Mouse (Mus musculus) heart, adult 9 months (tissue): ENCODE measurements around the gene Net1.
"Not testable (repeated sequence)": the region's sequence is repeated elsewhere in the genome, so short reads cannot be mapped to it uniquely, and the experiment has no call there.

Experiments
- DNase-seq, 2 experiments: peaks; one replicate each; pipeline ENCODE4 v3.0.0; 2022; ENCODE audit warnings: low spot score in 2 of 2

Gene Net1

DNA sequence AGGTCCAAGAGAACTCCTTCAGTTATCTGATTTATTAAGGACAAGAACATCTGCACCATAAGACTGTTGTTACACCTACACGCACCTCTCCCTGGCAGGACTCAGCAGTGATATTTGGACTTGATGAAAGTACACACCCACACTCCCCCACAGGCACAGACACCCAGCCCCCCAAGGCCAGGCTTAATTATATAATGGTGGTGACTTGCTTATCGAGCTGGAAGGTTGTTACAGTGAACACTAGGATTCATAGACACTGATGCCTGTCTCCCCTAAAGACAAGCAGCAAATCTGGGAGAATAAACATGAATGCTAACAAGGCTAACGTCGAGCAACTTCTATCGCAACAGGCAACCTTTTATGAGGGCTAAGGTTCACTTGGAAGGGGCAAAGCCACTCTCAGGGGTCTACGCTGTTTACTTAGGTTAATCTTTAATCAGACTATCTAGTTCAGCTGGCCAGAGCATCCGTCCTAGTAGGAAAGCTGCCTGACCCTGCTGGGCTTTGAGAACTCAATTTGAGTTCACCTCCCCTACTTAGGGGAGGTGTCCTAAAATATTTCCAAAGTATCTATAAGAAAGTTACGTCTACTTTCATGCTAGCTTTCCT is 26.4 kb downstream of the Net1 start:
- no peak for DNase-seq

DNA sequence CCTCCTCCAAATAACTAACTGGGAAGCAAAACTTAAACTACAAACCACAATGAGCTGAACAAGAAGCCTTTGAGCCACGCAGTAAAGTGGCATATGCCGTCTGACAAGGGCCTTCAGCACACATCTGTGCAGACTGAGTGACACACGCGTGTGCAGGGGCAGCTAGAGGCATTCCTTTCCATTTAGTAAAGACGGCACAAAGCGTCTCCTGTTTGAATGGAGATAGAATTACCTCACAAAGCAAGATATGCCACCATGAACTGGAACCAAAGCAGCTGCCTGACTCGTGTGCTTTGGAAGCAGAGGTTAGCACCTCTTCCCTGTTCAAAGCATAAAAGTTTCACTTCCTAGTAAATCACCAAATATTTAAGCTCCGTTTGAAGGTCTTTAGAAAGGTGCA is 28.0 kb downstream of the Net1 start:
- DNase-seq, result no peak

GRCm38 (mm10) chr13:3889111-3889510 is 28.9 kb downstream of the Net1 start:
- no peak for DNase-seq

DNA sequence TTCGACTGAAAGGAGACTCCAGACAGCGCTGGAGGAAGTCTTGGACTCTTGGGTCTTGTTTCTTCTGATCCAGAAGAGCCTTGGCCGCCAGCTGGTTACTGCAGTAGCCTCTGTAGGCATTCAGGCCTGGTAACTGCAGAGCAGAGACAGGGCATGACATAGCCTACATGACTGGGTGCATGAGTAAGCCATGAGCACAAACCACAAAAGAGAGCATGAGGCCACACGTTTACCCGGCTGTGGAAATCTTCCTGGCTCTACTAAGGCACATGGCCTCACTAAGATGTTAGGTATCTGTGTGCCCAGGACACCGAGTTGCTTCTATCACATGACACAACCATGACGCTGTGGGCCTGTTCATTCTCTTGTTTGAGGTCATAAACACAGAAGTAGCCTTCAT is 31.4 kb downstream of the Net1 start:
- DNase-seq, result no peak

DNA sequence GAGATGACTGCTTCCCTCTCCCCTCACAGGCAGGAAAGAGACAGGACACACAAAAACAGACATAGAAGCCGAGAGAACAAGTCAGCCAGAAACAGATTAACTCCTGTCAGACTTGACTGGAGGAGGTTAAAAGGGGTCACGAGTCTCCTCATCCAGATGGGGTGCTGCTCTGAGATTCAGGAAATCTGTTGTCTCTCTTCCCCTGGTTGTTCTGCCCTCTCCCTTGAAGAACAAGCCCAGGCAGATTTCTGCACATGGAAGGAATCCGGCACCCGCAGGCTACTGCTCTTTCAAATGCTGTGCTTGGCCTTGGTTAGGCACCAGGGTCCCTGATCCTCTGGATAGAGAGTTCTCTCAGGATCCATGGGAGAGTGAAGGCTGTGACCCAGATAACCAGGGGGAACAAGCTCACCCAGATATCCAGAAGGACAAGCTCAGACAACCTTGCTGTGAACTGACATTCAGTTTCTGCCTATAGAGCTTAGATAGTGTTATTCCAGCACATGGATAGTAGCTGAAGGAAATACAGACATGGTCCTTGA is 40.3 kb downstream of the Net1 start:
- no peak for DNase-seq

DNA sequence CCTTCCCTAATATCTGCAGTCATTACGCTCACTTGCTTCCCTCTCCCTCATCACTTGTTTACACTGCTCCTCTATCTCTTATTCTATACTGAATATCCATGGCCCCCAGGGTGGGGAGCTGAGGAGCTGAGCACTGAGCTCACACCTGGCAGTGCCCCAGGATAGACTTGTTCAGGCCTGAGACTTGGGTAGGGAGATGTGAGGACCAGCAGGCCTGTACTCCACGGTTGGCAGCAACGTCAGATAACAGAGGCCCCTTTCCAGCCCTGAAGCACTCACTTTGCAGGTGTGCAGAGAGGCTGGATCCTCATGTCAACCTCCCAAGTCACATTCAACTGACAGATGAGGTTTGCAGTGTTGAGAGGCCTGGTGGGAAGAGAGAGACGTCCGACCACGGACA is 40.8 kb downstream of the Net1 start:
- DNase-seq, result no peak

DNA sequence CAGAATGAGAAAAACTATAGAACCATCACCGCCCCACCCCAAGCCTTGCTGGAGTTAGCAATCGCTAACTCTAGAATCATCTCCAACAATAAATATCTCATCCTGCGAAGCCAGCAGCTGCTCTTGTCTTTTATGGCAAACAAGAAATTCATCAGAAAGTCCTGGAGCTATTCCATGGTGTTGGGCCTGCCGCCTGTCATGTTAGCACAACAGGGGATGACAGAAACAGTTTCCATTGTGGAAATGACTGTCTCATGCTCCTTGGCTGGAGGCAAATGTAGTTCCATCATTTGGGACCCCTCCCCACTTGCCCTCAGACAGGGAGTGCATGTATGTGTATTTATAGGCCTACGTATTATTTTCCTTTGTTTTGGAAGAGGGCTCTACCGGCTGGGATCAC is 41.6 kb downstream of the Net1 start:
- no peak for DNase-seq

DNA sequence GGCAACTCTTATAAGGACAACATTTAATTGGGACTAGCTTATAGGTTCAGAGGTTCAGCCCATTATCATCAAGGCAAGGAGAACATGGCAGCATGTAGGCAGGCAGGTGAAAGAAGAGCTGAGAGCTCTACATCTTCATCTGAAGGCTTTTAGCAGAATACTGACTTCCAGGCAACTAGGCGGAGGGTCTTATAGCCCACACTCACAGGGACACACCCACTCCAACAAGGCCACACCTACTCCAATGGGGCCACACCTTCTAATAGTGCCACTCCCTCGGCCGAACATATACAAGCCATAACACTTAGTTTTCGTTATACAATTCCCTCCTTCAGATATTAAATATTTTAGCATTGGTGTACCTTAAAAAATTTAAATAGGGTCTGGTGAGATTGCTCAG is 45.2 kb downstream of the Net1 start:
- no peak for DNase-seq

DNA sequence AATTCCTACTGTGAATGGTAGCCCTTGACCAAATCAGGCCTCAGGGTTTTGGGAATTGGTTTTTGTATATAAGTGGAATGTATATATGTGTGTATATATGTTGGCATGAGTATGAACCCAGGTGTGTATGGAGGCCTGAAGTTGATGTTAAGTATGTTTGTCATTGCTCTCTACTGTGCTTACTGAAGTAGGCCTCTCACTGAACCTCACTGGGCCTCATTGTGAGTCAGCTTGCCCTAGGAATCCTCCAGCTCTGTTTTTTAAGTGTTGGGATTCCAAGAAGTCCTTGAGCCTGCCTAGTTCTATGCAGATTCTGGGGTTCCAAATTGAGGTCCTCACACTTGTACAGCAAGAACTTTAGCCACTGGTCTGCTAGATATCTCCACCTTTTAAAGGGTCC is 48.1 kb downstream of the Net1 start:
- DNase-seq, result no peak

GRCm38 (mm10) chr13:3867158-3867557 is 50.9 kb downstream of the Net1 start:
- no peak for DNase-seq

DNA sequence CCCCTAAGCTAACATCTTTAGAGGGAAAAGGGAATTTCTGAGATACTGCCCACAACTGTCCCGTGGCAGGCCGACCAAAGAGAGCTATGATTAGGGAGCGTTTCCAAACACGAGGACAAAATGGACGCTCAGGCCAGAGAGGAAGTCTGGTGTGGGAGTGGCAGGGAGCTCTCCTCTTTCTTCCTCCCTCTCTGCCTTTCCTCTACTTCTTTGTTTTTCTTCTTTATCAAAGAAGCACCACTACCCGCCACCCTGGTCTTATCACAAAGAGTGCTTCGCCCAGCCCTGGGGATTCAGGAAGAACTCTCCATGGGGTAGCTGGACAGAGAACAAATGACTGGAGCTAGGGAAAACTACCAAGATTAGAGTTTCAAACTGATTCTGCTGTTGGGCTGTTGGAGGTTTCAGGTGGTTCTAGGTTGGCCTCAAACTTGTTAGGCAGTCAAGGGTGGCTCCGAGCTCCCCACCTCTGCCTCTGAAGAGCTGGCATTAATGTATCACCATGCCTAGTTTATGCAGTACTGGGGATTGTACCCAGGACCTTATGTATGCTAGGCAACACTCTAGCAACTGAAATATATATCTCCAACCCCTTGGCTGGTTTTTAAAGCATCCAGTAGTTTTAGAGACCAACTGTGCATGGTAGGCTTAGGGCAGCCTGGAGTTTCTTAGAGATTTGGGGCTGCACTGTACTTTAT is 51.5 kb downstream of the Net1 start:
- DNase-seq, result no peak

DNA sequence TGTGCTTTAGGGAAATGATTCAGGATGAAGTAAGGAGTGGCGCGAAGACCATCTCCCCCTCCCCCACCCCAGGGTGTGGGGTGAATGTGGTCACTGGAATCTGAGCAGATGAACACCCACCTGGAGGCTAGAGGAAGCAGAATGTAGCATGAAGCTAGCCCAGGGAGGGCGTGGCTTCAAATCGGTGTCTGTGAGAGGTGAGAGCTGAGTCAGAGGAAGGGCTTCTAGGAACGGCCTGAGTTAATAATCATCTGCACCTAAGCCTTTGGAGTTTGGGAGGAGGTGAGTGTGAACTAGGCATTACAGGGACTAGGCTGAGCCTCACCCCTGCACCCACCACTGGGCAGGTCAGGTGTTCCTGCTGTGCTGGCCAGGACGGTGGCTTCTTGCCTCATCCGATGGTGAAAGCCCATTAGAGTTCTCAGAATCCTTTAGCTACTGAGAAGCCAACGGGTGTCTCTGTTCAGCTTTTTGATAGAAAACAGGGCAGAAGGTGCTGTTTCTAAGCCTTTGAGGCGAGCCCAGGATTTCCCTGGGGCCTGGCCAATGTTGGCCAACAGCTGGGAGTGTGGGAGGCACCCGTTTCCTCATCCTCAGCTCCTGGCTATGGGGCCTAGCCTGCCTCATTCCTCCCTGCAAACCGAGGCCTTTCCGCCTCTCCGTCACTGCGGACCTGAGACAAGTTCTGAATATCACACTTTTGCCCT is 52.2 kb downstream of the Net1 start:
- peak; percentile 14 to 25 for DNase-seq

DNA sequence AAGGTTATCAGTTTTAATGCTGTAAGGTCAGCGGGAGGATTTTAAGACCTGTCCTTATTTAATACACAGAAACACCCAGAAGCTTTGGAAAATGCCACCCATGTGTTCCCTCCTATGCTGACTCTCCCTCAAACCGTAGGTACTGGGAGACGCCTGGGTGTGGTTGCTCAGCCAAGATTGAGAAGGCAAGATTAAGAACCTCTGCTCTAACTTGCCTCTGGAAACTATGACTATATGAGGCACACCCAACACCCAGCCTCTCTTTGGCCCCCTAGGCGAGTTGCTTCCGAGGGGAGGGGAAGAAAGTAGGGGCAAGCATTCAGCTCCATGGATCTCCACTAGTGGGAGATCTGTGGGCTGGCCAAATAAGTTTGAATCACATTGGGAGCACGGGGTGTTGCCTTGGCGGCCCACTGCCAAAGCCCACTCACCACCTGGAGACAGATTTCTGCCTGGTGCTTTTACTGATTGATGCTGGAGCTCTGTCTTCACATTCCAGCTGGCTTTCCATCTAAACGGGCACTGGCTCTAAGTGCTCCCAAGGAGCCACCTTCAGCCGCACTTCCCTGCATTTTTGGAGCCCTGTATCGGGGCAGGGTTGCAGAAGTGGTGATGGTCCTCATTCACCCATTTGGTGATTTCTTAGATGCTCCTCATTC is 55.0 kb downstream of the Net1 start:
- DNase-seq, result no peak

- DNase-seq, result no peak
Observed at GRCm38 (mm10) chr13:3862325-3862724, 55.7 kb downstream of the Net1 start.

GRCm38 (mm10) chr13:3861251-3861650 is 56.8 kb downstream of the Net1 start:
- no peak for DNase-seq

- DNase-seq, result no peak
Observed at GRCm38 (mm10) chr13:3856252-3856651, 61.8 kb downstream of the Net1 start.

GRCm38 (mm10) chr13:3854856-3855255 is 63.2 kb downstream of the Net1 start:
- no peak for DNase-seq

DNA sequence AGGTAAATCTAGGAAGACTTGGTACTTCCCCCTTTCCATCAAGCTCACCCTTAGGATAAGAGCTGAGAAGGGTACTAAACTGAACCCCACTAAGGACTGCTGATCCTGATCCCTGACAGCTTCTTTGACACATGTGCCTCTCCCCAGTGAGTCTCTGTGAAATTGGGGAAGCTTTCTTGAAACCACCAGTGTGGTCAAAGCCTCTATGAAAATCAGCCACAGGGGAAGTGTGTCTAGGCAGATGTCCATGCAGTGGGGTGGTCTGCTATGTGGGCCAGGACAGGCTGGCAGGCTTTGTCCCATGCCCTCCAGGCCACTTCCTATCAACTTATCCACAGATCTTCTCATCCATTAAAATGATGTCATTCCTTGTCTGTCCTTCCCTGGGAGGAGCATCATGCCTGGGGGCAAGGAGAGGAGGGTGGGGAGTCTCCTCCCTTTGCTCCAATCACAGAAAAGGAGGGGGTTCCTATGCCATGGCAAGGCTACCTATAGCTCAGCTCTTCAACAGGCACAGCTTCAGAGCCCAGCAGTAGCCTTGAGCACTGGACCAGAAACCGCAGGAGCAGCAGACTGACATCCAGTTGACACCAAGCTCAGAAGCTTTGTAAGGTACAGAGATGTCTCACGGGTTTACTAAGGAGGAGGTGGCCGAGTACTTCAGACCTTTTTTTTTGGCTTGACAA is 64.2 kb downstream of the Net1 start, which contains the start of gene Calm5:
TSS of gene Calm5 (plus strand) at position 526 of the 686 bp plus-strand sequence.
- DNase-seq, result not testable (repeated sequence)

DNA sequence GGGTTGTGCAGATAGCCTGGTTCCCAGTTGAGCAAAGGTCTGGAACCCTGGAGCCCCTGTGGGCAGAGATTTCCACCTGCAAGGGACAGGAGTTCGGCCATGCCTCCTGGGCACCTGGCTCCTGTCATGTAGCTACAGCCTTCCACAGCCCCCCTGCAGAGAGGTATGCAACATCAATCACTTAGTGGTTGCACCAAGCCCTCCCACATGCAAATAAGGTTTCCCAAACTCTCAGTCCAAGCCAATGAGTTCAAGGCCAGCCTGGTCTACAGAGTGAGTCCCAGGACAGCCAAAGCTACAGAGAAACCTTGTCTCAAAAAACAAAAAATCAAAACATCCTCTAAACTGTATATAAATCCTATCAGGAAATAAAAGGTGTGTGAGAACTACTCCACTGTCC is 67.7 kb downstream of the Net1 start:
- no peak for DNase-seq

GRCm38 (mm10) chr13:3840662-3841061 is 77.4 kb downstream of the Net1 start:
- not testable (repeated sequence) for DNase-seq

DNA sequence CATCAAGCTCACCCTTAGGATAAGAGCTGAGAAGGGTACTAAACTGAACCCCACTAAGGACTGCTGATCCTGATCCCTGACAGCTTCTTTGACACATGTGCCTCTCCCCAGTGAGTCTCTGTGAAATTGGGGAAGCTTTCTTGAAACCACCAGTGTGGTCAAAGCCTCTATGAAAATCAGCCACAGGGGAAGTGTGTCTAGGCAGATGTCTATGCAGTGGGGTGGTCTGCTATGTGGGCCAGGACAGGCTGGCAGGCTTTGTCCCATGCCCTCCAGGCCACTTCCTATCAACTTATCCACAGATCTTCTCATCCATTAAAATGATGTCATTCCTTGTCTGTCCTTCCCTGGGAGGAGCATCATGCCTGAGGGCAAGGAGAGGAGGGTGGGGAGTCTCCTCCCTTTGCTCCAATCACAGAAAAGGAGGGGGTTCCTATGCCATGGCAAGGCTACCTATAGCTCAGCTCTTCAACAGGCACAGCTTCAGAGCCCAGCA is 80.7 kb downstream of the Net1 start, which contains the start of gene Calm4:
TSS of gene Calm4 (plus strand) at position 446 of the 496 bp plus-strand sequence.
- DNase-seq, result not testable (repeated sequence)
